Mouse (Mus musculus) heart, postnatal 0 days (tissue): Measurements from ENCODE around the gene Hnrnpul1. TPM values are rescaled to one million over a fixed set of nuclear protein-coding genes. Genes with fewer than 3 reads are reported as not detected.
A peak's percentile ranks its signal among the peaks of the same experiment; 100 is the strongest.

Experiments
- ATAC-seq: fragments of 200-750 bp; cut with Nextera tagmentation; 2 replicates; pipeline ENCODE4 v1.8.0; 2017; ENCODE audit warnings: low read depth, moderate number of reproducible peaks, moderate library complexity; ENCODE audit not compliant: insufficient read depth
- DNase-seq: peaks from one replicate; pipeline ENCODE4 v3.0.0-alpha.2; 2016; ENCODE audit warnings: low spot score
- H3K27ac ChIP-seq: fragments of 300-500 bp; sonication (generic); 2 replicates; pipeline ENCODE4 v1.5.1; 2014; ENCODE audit warnings: low read depth, mild to moderate bottlenecking
- H3K27me3 ChIP-seq: fragments of 300-500 bp; sonication (generic); 2 replicates; pipeline ENCODE4 v1.6.1; 2014; ENCODE audit warnings: low read length, mixed read lengths; ENCODE audit not compliant: control insufficient read depth, insufficient read depth
- H3K36me3 ChIP-seq: fragments of 300-500 bp; sonication (generic); replicated peaks from 2 replicates; pipeline ENCODE4 v1.6.1; 2014; ENCODE audit warnings: low read length, mixed read lengths; ENCODE audit not compliant: control insufficient read depth, insufficient read depth
- H3K4me1 ChIP-seq: fragments of 300-500 bp; sonication (generic); 2 replicates; pipeline ENCODE4 v1.6.1; 2014; ENCODE audit warnings: antibody characterized with exemption; ENCODE audit not compliant: control insufficient read depth, insufficient read depth
- H3K4me2 ChIP-seq: fragments of 300-500 bp; sonication (generic); 2 replicates; pipeline ENCODE4 v1.6.1; 2014; ENCODE audit warnings: low read depth, mild to moderate bottlenecking, low read length, moderate library complexity
- H3K4me3 ChIP-seq: fragments of 300-500 bp; sonication (generic); 2 replicates; pipeline ENCODE4 v1.5.1; 2014; ENCODE audit warnings: low read depth, low read length
- H3K9ac ChIP-seq: fragments of 300-500 bp; sonication (generic); replicated peaks from 2 replicates; pipeline ENCODE4 v1.6.1; 2014; ENCODE audit warnings: low read depth, low read length, mixed read lengths
- H3K9me3 ChIP-seq: fragments of 300-500 bp; sonication (generic); replicated peaks from 2 replicates; pipeline ENCODE4 v1.6.1; 2016; ENCODE audit warnings: low read length; ENCODE audit not compliant: control insufficient read depth
- CTCF ChIP-seq: IDR thresholded peaks from 2 replicates; pipeline ENCODE4 v1.5.1; 2016; ENCODE audit warnings: antibody characterized with exemption, control low read depth, low read depth
- EP300 ChIP-seq: IDR thresholded peaks from 2 replicates; pipeline ENCODE4 v1.6.1; 2016; ENCODE audit warnings: antibody characterized with exemption, low read depth
- WGBS: fragments of 180-500 bp; shearing (Covaris S2); extraction: QIAGEN DNeasy Blood & Tissue Kit; methylation state at CpG from one replicate; pipeline ENCODE4 v1.1.7; 2014; 5-methylcytosine and 5-hydroxymethylcytosine counted together
- polyA plus RNA-seq: library from polyadenylated mRNA; unstranded; fragments of >200 nt; fragmentation: Nextera tagmentation; extraction: Ambion mirVana; gene quantifications from 2 replicates; pipeline ENCODE4 v1.2.1, GENCODE M21; 2015
- total RNA-seq: library from RNA; depleted of rRNA; stranded (reverse); fragments of >200 nt; gene quantifications from 2 replicates; pipeline ENCODE4 v1.2.3, GENCODE M21; 2014; ENCODE audit warnings: low replicate concordance; rRNA removed

The Hnrnpul1 gene
- 78.5 and 101 TPM in 2 replicates for total RNA-seq
- polyA plus RNA-seq = 26.8 and 27.7 TPM in 2 replicates

- peaks cover 15% of the 10 kb centered on the region for H3K4me1 ChIP-seq
- peak within 1 kb of the TSS; percentile 95 for H3K4me2 ChIP-seq
- H3K4me3 ChIP-seq = peak within 1 kb of the TSS; percentile 78
- H3K9ac ChIP-seq = peak within 1 kb of the TSS; percentile 96
- under 1% methylated on average over 55 of the region's 55 CpGs for WGBS
- peak within 1 kb of the TSS; percentile 99 for H3K27ac ChIP-seq
- DNase-seq (peak; percentile 99), ATAC-seq (peak; percentile 89)
- peaks cover 11% of the 10 kb centered on the region for H3K36me3 ChIP-seq
- no peaks in the 10 kb centered on the region for H3K9me3 ChIP-seq
- H3K27me3 ChIP-seq = no peaks in the 10 kb centered on the region
- TF ChIP-seq EP300 = no peak
- peak; percentile 36 for TF ChIP-seq CTCF
These were observed at the start of gene Hnrnpul1 for GRCm38 (mm10) chr7:25754738-25755467. TSS of gene Hnrnpul1 (minus strand) at chr7:25754757.

DNA sequence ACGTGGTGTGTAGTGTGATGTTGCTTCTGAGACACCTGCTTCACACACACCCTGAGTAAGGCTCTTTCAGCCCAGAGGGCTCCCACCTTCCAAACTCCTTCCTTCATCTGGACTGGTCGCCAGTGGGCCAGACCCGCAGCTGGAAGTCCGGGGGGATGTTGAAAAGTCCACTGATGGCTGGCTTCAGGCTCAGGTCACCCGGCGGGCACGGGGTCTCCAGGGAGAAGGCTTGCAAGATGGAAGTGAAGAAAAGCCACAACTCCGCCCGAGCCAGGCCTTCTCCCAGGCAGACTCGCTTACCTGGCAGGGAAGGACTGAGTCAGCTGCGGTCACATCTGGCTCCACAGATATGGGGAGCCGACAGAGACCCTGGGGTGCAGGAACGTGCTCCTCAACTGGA lies 48.9 kb upstream of the Hnrnpul1 start:
- no peak for DNase-seq
- no peaks in the 10 kb centered on the region for H3K27me3 ChIP-seq
- ATAC-seq = no peak
- no peaks in the 10 kb centered on the region for H3K36me3 ChIP-seq
- H3K9me3 ChIP-seq = no peaks in the 10 kb centered on the region
- no peak overlapping the region for H3K9ac ChIP-seq
- no peak overlapping the region for H3K4me2 ChIP-seq
- 0 out of 2 replicates have a peak, but pooled peaks cover 7% of the 10 kb centered on the region for H3K4me1 ChIP-seq
- no peak overlapping the region for H3K4me3 ChIP-seq
- TF ChIP-seq CTCF (no peak), EP300 (no peak)
- 59% methylated on average over 13 of the region's 13 CpGs for WGBS
- peak overlapping the region; percentile 74 for H3K27ac ChIP-seq

DNA sequence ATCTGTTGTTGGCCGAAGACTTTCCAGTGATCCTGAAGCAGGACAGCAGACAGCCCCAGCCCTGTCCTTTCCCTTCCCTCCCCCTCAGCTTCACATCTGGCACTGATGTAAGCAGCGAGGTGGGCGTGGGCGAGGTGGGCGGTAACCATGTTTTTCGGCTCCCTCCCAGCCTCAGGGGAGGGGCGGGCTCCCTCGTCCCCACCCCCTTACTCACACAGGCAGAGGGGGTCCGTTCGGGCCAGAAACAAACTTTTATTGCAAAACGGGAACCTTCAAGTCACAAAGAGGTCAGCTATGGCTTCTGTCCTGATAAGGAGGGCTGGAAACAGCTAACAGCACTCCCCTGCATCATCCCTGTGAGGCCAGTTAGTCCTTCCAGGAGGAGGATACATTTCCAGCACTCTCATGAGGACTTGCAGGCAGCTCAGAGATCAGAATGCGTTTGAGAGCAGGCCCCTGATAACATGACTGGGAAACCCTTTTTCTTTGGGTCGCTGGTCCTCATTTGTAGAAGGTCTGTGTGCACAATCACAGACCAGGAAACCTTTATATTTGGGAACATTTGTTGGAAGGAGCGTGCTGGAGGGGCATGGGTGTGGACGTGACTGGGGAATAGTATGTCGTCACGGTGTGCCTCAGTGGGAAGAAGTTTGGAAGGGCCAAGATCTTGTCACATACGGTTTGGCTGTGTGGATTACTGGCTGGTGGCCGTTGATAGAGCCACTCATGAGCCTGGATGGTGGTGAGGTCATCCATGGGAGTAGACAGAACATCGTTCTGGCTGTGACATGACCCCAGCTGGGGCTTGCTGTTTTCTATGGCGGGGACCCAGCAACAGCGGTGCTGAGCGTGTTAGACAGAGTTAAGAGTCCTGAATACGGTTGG lies 47.9 kb upstream of the Hnrnpul1 start:
- no peaks in the 10 kb centered on the region for H3K36me3 ChIP-seq
- DNase-seq (peak; percentile 70), ATAC-seq (peak; percentile 75)
- H3K27ac ChIP-seq = peak overlapping the region; percentile 74
- TF ChIP-seq EP300 = no peak
- TF ChIP-seq CTCF = no peak
- no peak overlapping the region for H3K9ac ChIP-seq
- H3K9me3 ChIP-seq = no peaks in the 10 kb centered on the region
- H3K4me3 ChIP-seq = peak overlapping the region; percentile 16; the same call in 1 of the 2 replicates
- peak overlapping the region; percentile 47 for H3K4me2 ChIP-seq
- H3K27me3 ChIP-seq = no peaks in the 10 kb centered on the region
- 0 out of 2 replicates have a peak, but pooled peaks cover 7% of the 10 kb centered on the region for H3K4me1 ChIP-seq
- 19% methylated on average over 24 of the region's 24 CpGs for WGBS

DNA sequence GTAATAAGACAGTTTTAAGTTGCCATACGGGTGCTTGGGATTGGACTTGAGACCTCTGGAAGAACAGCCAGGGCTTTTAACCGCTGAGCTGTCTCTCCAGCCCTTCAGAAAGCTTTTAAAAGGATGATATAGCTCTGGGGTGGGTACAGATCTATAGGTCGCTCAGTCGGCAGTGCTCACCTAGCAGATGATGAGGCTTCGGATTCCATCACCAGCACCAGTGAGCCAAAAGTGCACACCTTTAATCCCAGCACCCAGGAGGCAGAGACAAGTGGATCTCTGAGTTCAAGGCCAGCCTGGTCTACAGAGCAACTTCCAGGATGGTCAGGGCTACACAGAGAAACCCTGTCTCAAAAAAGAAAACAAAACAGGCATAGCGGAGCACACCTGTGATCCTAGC lies 46.5 kb upstream of the Hnrnpul1 start:
- TF ChIP-seq CTCF = no peak
- TF ChIP-seq EP300 = no peak
- Histone ChIP-seq H3K4me2 (no peak overlapping the region), H3K9me3 (no peaks in the 10 kb centered on the region), H3K4me1 (0 out of 2 replicates have a peak, but pooled peaks cover 7% of the 10 kb centered on the region), H3K4me3 (no peak overlapping the region), H3K27ac (no peak overlapping the region), H3K36me3 (no peaks in the 10 kb centered on the region), H3K9ac (no peak overlapping the region), H3K27me3 (no peaks in the 10 kb centered on the region)
- ATAC-seq = no peak
- 85% methylated on average over 6 of the region's 6 CpGs for WGBS
- no peak for DNase-seq

DNA sequence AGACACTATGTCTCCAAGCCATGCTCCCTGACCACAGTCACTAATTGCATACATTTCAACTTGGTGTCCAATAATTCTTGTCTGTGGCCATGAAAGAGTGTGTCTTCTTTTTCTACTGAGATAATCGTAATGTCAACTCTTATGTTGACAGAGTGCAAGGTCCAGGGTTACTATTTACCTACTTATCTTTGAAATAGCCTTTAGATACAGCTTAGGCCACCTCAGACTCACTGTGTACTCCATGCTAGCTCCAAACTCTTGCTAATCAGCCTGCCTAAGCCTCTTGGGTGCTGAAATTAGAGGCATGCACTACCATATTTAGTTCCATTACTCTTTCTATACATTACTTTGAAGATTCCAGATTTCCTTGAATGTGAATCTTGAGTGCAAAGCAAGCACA lies 44.8 kb upstream of the Hnrnpul1 start:
- 73% methylated on average over 1 of the region's 1 CpGs for WGBS
- Histone ChIP-seq H3K4me2 (no peak overlapping the region), H3K9ac (no peak overlapping the region), H3K27me3 (no peaks in the 10 kb centered on the region), H3K4me3 (no peak overlapping the region), H3K27ac (no peak overlapping the region), H3K9me3 (no peaks in the 10 kb centered on the region), H3K4me1 (0 out of 2 replicates have a peak, but pooled peaks cover 7% of the 10 kb centered on the region), H3K36me3 (no peaks in the 10 kb centered on the region)
- TF ChIP-seq EP300 (no peak), CTCF (no peak)
- no peak for ATAC-seq
- DNase-seq = no peak
